Mouse (Mus musculus): ENCODE measurements at regions not wholly inside any gene's neighbourhood (a gene's known extent, or its start where the extent isn't known, plus 50 kb on each side); places are given as distances from the start of the nearest gene placed in this dataset.

- no peaks in the 10 kb centered on the region for H3K27me3 ChIP-seq (ENCODE audit: control insufficient read depth, insufficient read depth, low read length)
- 57% methylated on average over 6 of the region's 6 CpGs for WGBS
- ATAC-seq (ENCODE audit: insufficient read depth, low FRiP score): no peak
These were observed 664.5 kb downstream of the Hs3st4 start for GRCm38 (mm10) chr7:124647131-124647530.

GRCm38 (mm10) chr7:124667180-124667968 is 684.7 kb downstream of the Hs3st4 start:
- Histone ChIP-seq H3K4me2 (ENCODE audit: low read depth, low read length) (no peak overlapping the region), H3K27ac (ENCODE audit: low read length) (no peak overlapping the region), H3K9ac (ENCODE audit: low read length) (no peak overlapping the region), H3K4me3 (replicated peaks; ENCODE audit: low read length) (no peak overlapping the region), H3K9me3 (replicated peaks; ENCODE audit: control insufficient read depth, low read length) (no peaks in the 10 kb centered on the region), H3K4me1 (ENCODE audit: control insufficient read depth, insufficient read depth, low read length) (no peaks in the 10 kb centered on the region), H3K36me3 (ENCODE audit: control insufficient read depth, insufficient read depth, low read length) (no peaks in the 10 kb centered on the region), H3K27me3 (ENCODE audit: control insufficient read depth, insufficient read depth, low read length) (no peaks in the 10 kb centered on the region)
- WGBS: 32% methylated on average over 12 of the region's 12 CpGs
- no peak for ATAC-seq (ENCODE audit: insufficient read depth, low FRiP score)

More at GRCm38 (mm10) chr7:124647131-124647530, 664.5 kb downstream of the Hs3st4 start:
- Histone ChIP-seq H3K4me1 (ENCODE audit: control insufficient read depth, insufficient read depth, low read length) (no peaks in the 10 kb centered on the region), H3K9me3 (replicated peaks; ENCODE audit: control insufficient read depth, low read length) (no peaks in the 10 kb centered on the region), H3K4me3 (replicated peaks; ENCODE audit: low read length) (no peak overlapping the region), H3K27ac (ENCODE audit: low read length) (no peak overlapping the region), H3K9ac (ENCODE audit: low read length) (no peak overlapping the region), H3K4me2 (ENCODE audit: low read depth, low read length) (no peak overlapping the region), H3K36me3 (ENCODE audit: control insufficient read depth, insufficient read depth, low read length) (no peaks in the 10 kb centered on the region)

- H3K4me1 ChIP-seq (ENCODE audit: control insufficient read depth, insufficient read depth, low read length): no peaks in the 10 kb centered on the region
- H3K9me3 ChIP-seq (replicated peaks; ENCODE audit: control insufficient read depth, low read length): no peaks in the 10 kb centered on the region
- ATAC-seq (ENCODE audit: insufficient read depth, low FRiP score): no peak
- WGBS: 38% methylated on average over 4 of the region's 4 CpGs
- H3K27ac ChIP-seq (ENCODE audit: low read length): no peak overlapping the region
- no peak overlapping the region for H3K9ac ChIP-seq (ENCODE audit: low read length)
- no peak overlapping the region for H3K4me3 ChIP-seq (replicated peaks; ENCODE audit: low read length)
- H3K4me2 ChIP-seq (ENCODE audit: low read depth, low read length): no peak overlapping the region
- no peaks in the 10 kb centered on the region for H3K27me3 ChIP-seq (ENCODE audit: control insufficient read depth, insufficient read depth, low read length)
- no peaks in the 10 kb centered on the region for H3K36me3 ChIP-seq (ENCODE audit: control insufficient read depth, insufficient read depth, low read length)
These were observed 685.4 kb downstream of the Hs3st4 start for GRCm38 (mm10) chr7:124668058-124668457.

- WGBS: 66% methylated on average over 4 of the region's 4 CpGs
- Histone ChIP-seq H3K36me3 (ENCODE audit: control insufficient read depth, insufficient read depth, low read length) (no peaks in the 10 kb centered on the region), H3K27ac (ENCODE audit: low read length) (no peak overlapping the region), H3K9me3 (replicated peaks; ENCODE audit: control insufficient read depth, low read length) (no peaks in the 10 kb centered on the region), H3K4me3 (replicated peaks; ENCODE audit: low read length) (no peak overlapping the region), H3K9ac (ENCODE audit: low read length) (no peak overlapping the region), H3K4me1 (ENCODE audit: control insufficient read depth, insufficient read depth, low read length) (no peaks in the 10 kb centered on the region), H3K27me3 (ENCODE audit: control insufficient read depth, insufficient read depth, low read length) (no peaks in the 10 kb centered on the region), H3K4me2 (ENCODE audit: low read depth, low read length) (no peak overlapping the region)
- no peak for ATAC-seq (ENCODE audit: insufficient read depth, low FRiP score)
These were observed 687.8 kb downstream of the Hs3st4 start for GRCm38 (mm10) chr7:124670477-124670876.

DNA sequence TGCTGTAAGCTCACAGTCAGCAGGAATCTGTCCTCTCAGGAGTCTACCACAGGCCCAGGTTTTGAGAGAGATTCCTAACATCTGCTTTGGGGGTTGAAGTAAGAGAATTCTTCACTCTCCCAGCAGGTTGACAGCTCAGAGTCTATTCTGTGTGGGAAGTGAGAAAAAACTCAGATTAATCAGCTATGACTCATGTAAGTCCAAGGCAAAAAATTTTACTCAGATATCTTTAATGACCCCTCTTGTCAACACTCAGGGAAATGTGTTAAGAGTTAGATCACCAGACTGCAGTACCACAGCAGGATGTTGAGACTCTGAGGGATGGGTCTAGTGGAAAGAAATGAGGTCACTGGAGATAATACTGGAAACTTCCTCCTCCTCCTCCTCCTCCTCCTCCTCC is 688.4 kb downstream of the Hs3st4 start:
- no peak for ATAC-seq (ENCODE audit: insufficient read depth, low FRiP score)
- no peak overlapping the region for H3K27ac ChIP-seq (ENCODE audit: low read length)

DNA sequence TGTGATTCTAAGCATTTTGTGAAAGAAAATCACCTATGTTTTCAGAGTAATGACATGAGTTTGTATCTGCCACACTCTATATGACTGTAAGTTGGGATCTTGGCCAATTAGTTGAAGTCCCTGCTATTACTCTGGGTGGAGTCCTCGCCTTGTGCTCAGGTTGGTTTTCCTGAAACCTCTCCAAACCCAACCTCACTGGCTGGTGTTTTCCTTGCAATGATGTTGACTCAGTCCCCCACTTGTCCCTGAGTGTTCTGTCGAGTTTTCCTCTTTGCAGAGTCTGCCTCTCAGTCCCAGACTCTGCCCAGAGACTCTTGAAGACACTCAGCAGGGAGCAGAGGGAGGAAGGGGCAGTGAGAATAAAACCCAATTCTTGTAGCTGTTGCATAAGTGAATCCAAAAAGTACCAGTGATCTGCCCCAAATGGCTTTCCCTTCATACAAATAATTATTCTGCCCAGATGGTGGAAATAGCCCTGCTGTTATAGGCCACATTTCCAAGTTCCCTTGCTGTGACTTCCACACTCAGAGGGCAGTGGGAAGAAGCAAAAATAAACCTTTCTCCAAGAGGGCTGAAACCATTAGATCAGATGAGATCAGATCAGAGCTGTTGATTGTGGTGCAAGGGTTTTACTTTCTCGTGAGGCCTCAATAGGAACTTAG is 694.3 kb downstream of the Hs3st4 start:
- Histone ChIP-seq H3K27ac (ENCODE audit: low read length) (no peak overlapping the region), H3K27me3 (ENCODE audit: control insufficient read depth, insufficient read depth, low read length) (no peaks in the 10 kb centered on the region), H3K9me3 (replicated peaks; ENCODE audit: control insufficient read depth, low read length) (no peaks in the 10 kb centered on the region), H3K36me3 (ENCODE audit: control insufficient read depth, insufficient read depth, low read length) (no peaks in the 10 kb centered on the region), H3K4me3 (replicated peaks; ENCODE audit: low read length) (no peak overlapping the region), H3K4me2 (ENCODE audit: low read depth, low read length) (no peak overlapping the region), H3K9ac (ENCODE audit: low read length) (no peak overlapping the region), H3K4me1 (ENCODE audit: control insufficient read depth, insufficient read depth, low read length) (no peaks in the 10 kb centered on the region)
- ATAC-seq (ENCODE audit: insufficient read depth, low FRiP score): no peak
- 51% methylated on average over 3 of the region's 3 CpGs for WGBS

More for the DNA sequence above, 688.4 kb downstream of the Hs3st4 start:
- Histone ChIP-seq H3K4me3 (replicated peaks; ENCODE audit: low read length) (no peak overlapping the region), H3K9me3 (replicated peaks; ENCODE audit: control insufficient read depth, low read length) (no peaks in the 10 kb centered on the region), H3K4me1 (ENCODE audit: control insufficient read depth, insufficient read depth, low read length) (no peaks in the 10 kb centered on the region), H3K27me3 (ENCODE audit: control insufficient read depth, insufficient read depth, low read length) (no peaks in the 10 kb centered on the region), H3K36me3 (ENCODE audit: control insufficient read depth, insufficient read depth, low read length) (no peaks in the 10 kb centered on the region), H3K4me2 (ENCODE audit: low read depth, low read length) (no peak overlapping the region), H3K9ac (ENCODE audit: low read length) (no peak overlapping the region)

DNA sequence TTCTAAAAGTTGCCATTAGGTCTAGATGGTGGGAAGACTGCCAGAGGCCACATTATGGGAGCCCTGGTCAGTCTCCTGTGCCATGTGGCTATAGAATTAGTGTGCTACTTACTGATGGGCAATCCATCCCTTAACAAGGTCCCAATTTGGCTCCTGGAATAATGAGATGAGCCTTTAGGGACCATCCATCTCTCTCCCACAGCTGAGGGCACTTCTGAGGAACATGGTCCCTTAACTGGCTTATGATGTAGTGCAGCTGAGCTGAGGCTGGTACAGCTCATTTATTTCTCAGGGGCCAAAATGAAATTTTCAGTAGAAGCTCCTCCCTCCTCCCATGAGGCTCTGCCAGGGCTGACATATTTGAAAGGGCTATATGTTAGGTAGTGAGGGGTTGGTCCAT is 697.9 kb downstream of the Hs3st4 start:
- Histone ChIP-seq H3K4me1 (ENCODE audit: control insufficient read depth, insufficient read depth, low read length) (no peaks in the 10 kb centered on the region), H3K9me3 (replicated peaks; ENCODE audit: control insufficient read depth, low read length) (no peaks in the 10 kb centered on the region), H3K4me2 (ENCODE audit: low read depth, low read length) (no peak overlapping the region), H3K9ac (ENCODE audit: low read length) (no peak overlapping the region), H3K27ac (ENCODE audit: low read length) (no peak overlapping the region), H3K27me3 (ENCODE audit: control insufficient read depth, insufficient read depth, low read length) (no peaks in the 10 kb centered on the region), H3K4me3 (replicated peaks; ENCODE audit: low read length) (no peak overlapping the region), H3K36me3 (ENCODE audit: control insufficient read depth, insufficient read depth, low read length) (no peaks in the 10 kb centered on the region)
- ATAC-seq (ENCODE audit: insufficient read depth, low FRiP score): no peak

DNA sequence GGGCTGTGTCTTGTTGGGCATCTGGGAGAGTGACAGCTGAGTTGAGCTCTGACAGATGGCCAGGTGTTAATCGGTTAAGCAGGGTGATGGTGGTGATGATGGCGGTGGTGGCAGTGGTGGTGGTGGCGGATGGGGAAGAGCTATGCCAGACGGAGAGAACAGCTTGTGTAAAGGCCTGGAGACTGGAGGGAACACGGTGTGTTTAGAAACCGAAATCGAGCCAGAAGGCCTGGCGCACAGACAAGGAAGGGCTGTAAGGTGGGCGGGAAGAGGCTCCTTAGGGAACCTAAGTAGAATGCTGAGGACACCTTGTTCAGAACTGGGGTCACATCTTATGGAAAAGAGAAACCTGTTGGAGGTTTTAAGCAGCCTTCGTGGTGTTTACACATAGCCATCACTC is 698.5 kb downstream of the Hs3st4 start:
- WGBS: 76% methylated on average over 10 of the region's 10 CpGs
- Histone ChIP-seq H3K4me1 (ENCODE audit: control insufficient read depth, insufficient read depth, low read length) (no peaks in the 10 kb centered on the region), H3K9ac (ENCODE audit: low read length) (no peak overlapping the region), H3K36me3 (ENCODE audit: control insufficient read depth, insufficient read depth, low read length) (no peaks in the 10 kb centered on the region), H3K9me3 (replicated peaks; ENCODE audit: control insufficient read depth, low read length) (no peaks in the 10 kb centered on the region), H3K4me3 (replicated peaks; ENCODE audit: low read length) (no peak overlapping the region), H3K4me2 (ENCODE audit: low read depth, low read length) (no peak overlapping the region), H3K27ac (ENCODE audit: low read length) (no peak overlapping the region), H3K27me3 (ENCODE audit: control insufficient read depth, insufficient read depth, low read length) (no peaks in the 10 kb centered on the region)
- ATAC-seq (ENCODE audit: insufficient read depth, low FRiP score): no peak

- WGBS: 87% methylated on average over 2 of the region's 2 CpGs
- H3K9ac ChIP-seq (ENCODE audit: low read length): no peak overlapping the region
These were observed 699.2 kb downstream of the Hs3st4 start for GRCm38 (mm10) chr7:124681820-124682219.

More at GRCm38 (mm10) chr7:124681820-124682219, 699.2 kb downstream of the Hs3st4 start:
- H3K36me3 ChIP-seq (ENCODE audit: control insufficient read depth, insufficient read depth, low read length): no peaks in the 10 kb centered on the region
- no peaks in the 10 kb centered on the region for H3K4me1 ChIP-seq (ENCODE audit: control insufficient read depth, insufficient read depth, low read length)
- no peak overlapping the region for H3K27ac ChIP-seq (ENCODE audit: low read length)
- no peak overlapping the region for H3K4me3 ChIP-seq (replicated peaks; ENCODE audit: low read length)
- no peak overlapping the region for H3K4me2 ChIP-seq (ENCODE audit: low read depth, low read length)
- H3K27me3 ChIP-seq (ENCODE audit: control insufficient read depth, insufficient read depth, low read length): no peaks in the 10 kb centered on the region
- ATAC-seq (ENCODE audit: insufficient read depth, low FRiP score): no peak
- H3K9me3 ChIP-seq (replicated peaks; ENCODE audit: control insufficient read depth, low read length): no peaks in the 10 kb centered on the region

All from stomach, embryonic 16.5 days (tissue).